Mouse (Mus musculus) ES-Bruce4 (cell line): Measurements from ENCODE around the gene Gatb. TPM values are rescaled to one million over a fixed set of nuclear protein-coding genes. Genes with fewer than 3 reads are reported as not detected.

Source experiments
- H3K27ac ChIP-seq: 2 replicates; pipeline ENCODE4 v1.5.1; 2012; ENCODE audit warnings: low read length, inconsistent platforms; ENCODE audit not compliant: insufficient read depth
- H3K27me3 ChIP-seq: 2 replicates; pipeline ENCODE4 v1.6.1; 2012; ENCODE audit warnings: mild to moderate bottlenecking, low read length, inconsistent platforms; ENCODE audit not compliant: control insufficient read depth, poor library complexity, insufficient read depth, severe bottlenecking
- H3K36me3 ChIP-seq: 2 replicates; pipeline ENCODE4 v1.6.1; 2012; ENCODE audit warnings: inconsistent platforms, mild to moderate bottlenecking, low read length, moderate library complexity; ENCODE audit not compliant: control insufficient read depth, poor library complexity, insufficient read depth, severe bottlenecking
- H3K4me1 ChIP-seq: one replicate; pipeline ENCODE4 v1.8.1; 2011; ENCODE audit warnings: low read length; ENCODE audit not compliant: control insufficient read depth, insufficient read depth
- H3K4me3 ChIP-seq: 2 replicates; pipeline ENCODE4 v1.5.1; 2011; ENCODE audit warnings: low read depth, mild to moderate bottlenecking, low read length
- H3K9ac ChIP-seq: 2 replicates; pipeline ENCODE4 v1.6.1; 2012; ENCODE audit warnings: low read depth, mild to moderate bottlenecking, inconsistent platforms; ENCODE audit not compliant: poor library complexity, severe bottlenecking
- H3K9me3 ChIP-seq: replicated peaks from 2 replicates; pipeline ENCODE4 v1.6.1; 2012; ENCODE audit warnings: mild to moderate bottlenecking, low read length, inconsistent platforms; ENCODE audit not compliant: control insufficient read depth, poor library complexity, insufficient read depth, severe bottlenecking
- CTCF ChIP-seq: IDR thresholded peaks from one replicate; pipeline ENCODE4 v1.8.1; 2011; ENCODE audit warnings: low read depth, low read length
- EP300 ChIP-seq: IDR thresholded peaks from 2 replicates; pipeline ENCODE4 v1.6.1; 2011; ENCODE audit warnings: low read depth, low read length; ENCODE audit not compliant: insufficient read depth
- POLR2A ChIP-seq: IDR thresholded peaks from one replicate; pipeline ENCODE4 v1.8.1; 2011; ENCODE audit warnings: low read length; ENCODE audit not compliant: insufficient read depth
- polyA plus RNA-seq: library from polyadenylated mRNA; stranded (reverse); fragments of >200 nt; gene quantifications from 2 replicates; pipeline ENCODE4 v1.2.4, GENCODE M21; 2011; ENCODE audit warnings: low read depth; ENCODE audit not compliant: missing spikeins, insufficient read depth, insufficient read length

Gatb gene
- polyA plus RNA-seq, 1 experiment = 11.4 TPM

- TF ChIP-seq EP300 = no peak
- TF ChIP-seq POLR2A = no peak
- no peak overlapping the region for H3K4me3 ChIP-seq
- H3K9me3 ChIP-seq = no peaks in the 10 kb centered on the region
- H3K27ac ChIP-seq = no peak overlapping the region
- no peaks in the 10 kb centered on the region for H3K4me1 ChIP-seq
- no peak overlapping the region for H3K9ac ChIP-seq
- no peaks in the 10 kb centered on the region for H3K36me3 ChIP-seq
- H3K27me3 ChIP-seq = no peaks in the 10 kb centered on the region
Measured at GRCm38 (mm10) chr3:85681136-85681535, 107.2 kb downstream of the Gatb start.

- H3K4me3 ChIP-seq = no peak overlapping the region
- TF ChIP-seq POLR2A = no peak
- H3K9ac ChIP-seq = no peak overlapping the region
- no peaks in the 10 kb centered on the region for H3K27me3 ChIP-seq
- no peak overlapping the region for H3K27ac ChIP-seq
- no peaks in the 10 kb centered on the region for H3K9me3 ChIP-seq
- H3K36me3 ChIP-seq = no peaks in the 10 kb centered on the region
- no peaks in the 10 kb centered on the region for H3K4me1 ChIP-seq
Measured at GRCm38 (mm10) chr3:85683618-85684017, 109.7 kb downstream of the Gatb start.

- no peak overlapping the region for H3K4me3 ChIP-seq
- no peaks in the 10 kb centered on the region for H3K36me3 ChIP-seq
- no peaks in the 10 kb centered on the region for H3K4me1 ChIP-seq
- no peaks in the 10 kb centered on the region for H3K27me3 ChIP-seq
- no peak for TF ChIP-seq POLR2A
- no peak overlapping the region for H3K9ac ChIP-seq
- no peak overlapping the region for H3K27ac ChIP-seq
- H3K9me3 ChIP-seq = no peaks in the 10 kb centered on the region
Measured at GRCm38 (mm10) chr3:85685271-85685670, 111.4 kb downstream of the Gatb start.

- Histone ChIP-seq H3K27me3 (no peaks in the 10 kb centered on the region), H3K4me1 (no peaks in the 10 kb centered on the region), H3K27ac (no peak overlapping the region), H3K4me3 (no peak overlapping the region), H3K9ac (no peak overlapping the region), H3K9me3 (no peaks in the 10 kb centered on the region), H3K36me3 (no peaks in the 10 kb centered on the region)
- TF ChIP-seq POLR2A (no peak), EP300 (no peak), CTCF (no peak)
Measured at GRCm38 (mm10) chr3:85688341-85688740, 114.4 kb downstream of the Gatb start.

GRCm38 (mm10) chr3:85691134-85691533 lies 117.2 kb downstream of the Gatb start:
- no peak for TF ChIP-seq EP300
- Histone ChIP-seq H3K9me3 (no peaks in the 10 kb centered on the region), H3K4me1 (no peaks in the 10 kb centered on the region), H3K36me3 (no peaks in the 10 kb centered on the region), H3K9ac (no peak overlapping the region), H3K27ac (no peak overlapping the region), H3K4me3 (no peak overlapping the region), H3K27me3 (no peaks in the 10 kb centered on the region)

GRCm38 (mm10) chr3:85693013-85693412 lies 119.1 kb downstream of the Gatb start:
- Histone ChIP-seq H3K4me1 (no peaks in the 10 kb centered on the region), H3K27me3 (no peaks in the 10 kb centered on the region; the same call in 1 of the 2 replicates), H3K27ac (no peak overlapping the region), H3K4me3 (no peak overlapping the region), H3K9me3 (no peaks in the 10 kb centered on the region), H3K9ac (no peak overlapping the region), H3K36me3 (no peaks in the 10 kb centered on the region)
- no peak for TF ChIP-seq EP300
- TF ChIP-seq CTCF = no peak
- no peak for TF ChIP-seq POLR2A

- H3K9me3 ChIP-seq = no peaks in the 10 kb centered on the region
- H3K27me3 ChIP-seq = no peaks in the 10 kb centered on the region; the same call in 1 of the 2 replicates
- H3K4me3 ChIP-seq = no peak overlapping the region
- no peaks in the 10 kb centered on the region for H3K36me3 ChIP-seq
- H3K4me1 ChIP-seq = no peaks in the 10 kb centered on the region
- H3K27ac ChIP-seq = no peak overlapping the region
- H3K9ac ChIP-seq = no peak overlapping the region
- no peak for TF ChIP-seq CTCF
- TF ChIP-seq EP300 = no peak
- no peak for TF ChIP-seq POLR2A
Measured at GRCm38 (mm10) chr3:85695056-85695455, 121.1 kb downstream of the Gatb start.
